Mouse (Mus musculus): ENCODE results near the gene Fam171a1. TPM values are rescaled to one million over a fixed set of nuclear protein-coding genes. Genes with fewer than 3 reads are reported as not detected.
"Not testable (repeated sequence)": the region's sequence is repeated elsewhere in the genome, so short reads cannot be mapped to it uniquely, and the experiment has no call there.

Gene Fam171a1
- polyA plus RNA-seq, 1 experiment from 2014 or later: 41.9 TPM

- not testable (repeated sequence) for ATAC-seq (ENCODE audit: insufficient number of reproducible peaks, insufficient read depth, low FRiP score, low TSS enrichment); H3K4me3 ChIP-seq
- WGBS: 96% methylated on average over 3 of the region's 3 CpGs
These were observed 103.6 kb downstream of the Fam171a1 start for GRCm38 (mm10) chr2:3217577-3217976.

GRCm38 (mm10) chr2:3218225-3218624 is 104.2 kb downstream of the Fam171a1 start:
- H3K36me3 ChIP-seq: 0 out of 2 replicates have a peak, but pooled peaks cover 5% of the 10 kb centered on the region
- no peak for ATAC-seq (ENCODE audit: insufficient number of reproducible peaks, insufficient read depth, low FRiP score, low TSS enrichment)
- H3K9ac ChIP-seq: no peak overlapping the region
- WGBS: 84% methylated on average over 6 of the region's 6 CpGs
- H3K27me3 ChIP-seq: no peaks in the 10 kb centered on the region
- no peak overlapping the region for H3K27ac ChIP-seq
- 0 out of 2 replicates have a peak, but pooled peaks cover 2% of the 10 kb centered on the region for H3K4me1 ChIP-seq
- H3K4me2 ChIP-seq (replicated peaks): no peak overlapping the region
- no peak overlapping the region for H3K4me3 ChIP-seq
- H3K9me3 ChIP-seq: no peaks in the 10 kb centered on the region

More at GRCm38 (mm10) chr2:3217577-3217976, 103.6 kb downstream of the Fam171a1 start:
- H3K27ac ChIP-seq; H3K36me3 ChIP-seq; H3K4me2 ChIP-seq (replicated peaks); H3K9me3 ChIP-seq; H3K9ac ChIP-seq; H3K27me3 ChIP-seq; H3K4me1 ChIP-seq: not testable (repeated sequence)

GRCm38 (mm10) chr2:3228475-3228874 is 114.5 kb downstream of the Fam171a1 start:
- Histone ChIP-seq H3K27me3 (no peaks in the 10 kb centered on the region), H3K4me1 (no peaks in the 10 kb centered on the region), H3K36me3 (peaks cover 28% of the 10 kb centered on the region), H3K27ac (no peak overlapping the region), H3K9ac (no peak overlapping the region), H3K4me3 (no peak overlapping the region), H3K9me3 (no peaks in the 10 kb centered on the region), H3K4me2 (replicated peaks) (no peak overlapping the region)
- no peak for ATAC-seq (ENCODE audit: insufficient number of reproducible peaks, insufficient read depth, low FRiP score, low TSS enrichment)
- WGBS: 68% methylated on average over 4 of the region's 4 CpGs

- H3K4me3 ChIP-seq: no peak overlapping the region
- H3K4me1 ChIP-seq: no peaks in the 10 kb centered on the region
- H3K4me2 ChIP-seq (replicated peaks): no peak overlapping the region
- H3K9me3 ChIP-seq: no peaks in the 10 kb centered on the region
- WGBS: 15% methylated on average over 2 of the region's 2 CpGs
- no peaks in the 10 kb centered on the region for H3K27me3 ChIP-seq
- ATAC-seq (ENCODE audit: insufficient number of reproducible peaks, insufficient read depth, low FRiP score, low TSS enrichment): no peak
- H3K27ac ChIP-seq: no peak overlapping the region
- peaks cover 25% of the 10 kb centered on the region for H3K36me3 ChIP-seq
- no peak overlapping the region for H3K9ac ChIP-seq
These were observed 115.0 kb downstream of the Fam171a1 start for GRCm38 (mm10) chr2:3229060-3229459.

- ATAC-seq (ENCODE audit: insufficient number of reproducible peaks, insufficient read depth, low FRiP score, low TSS enrichment): no peak
- whole genome bisulfite sequencing: 62% methylated on average over 5 of the region's 5 CpGs
- H3K9me3 ChIP-seq: no peaks in the 10 kb centered on the region
- H3K4me2 ChIP-seq (replicated peaks): no peak overlapping the region
- H3K27ac ChIP-seq: no peak overlapping the region
- no peaks in the 10 kb centered on the region for H3K36me3 ChIP-seq
- H3K4me3 ChIP-seq: no peak overlapping the region
- H3K27me3 ChIP-seq: no peaks in the 10 kb centered on the region
- H3K9ac ChIP-seq: no peak overlapping the region
- no peaks in the 10 kb centered on the region for H3K4me1 ChIP-seq
These were observed 125.2 kb downstream of the Fam171a1 start for GRCm38 (mm10) chr2:3239255-3239654.

- 52% methylated on average over 3 of the region's 3 CpGs for WGBS
- no peak for ATAC-seq (ENCODE audit: insufficient number of reproducible peaks, insufficient read depth, low FRiP score, low TSS enrichment)
These were observed 130.2 kb downstream of the Fam171a1 start for GRCm38 (mm10) chr2:3244251-3244650.

GRCm38 (mm10) chr2:3251309-3251708 is 137.3 kb downstream of the Fam171a1 start:
- H3K4me3 ChIP-seq: no peak overlapping the region
- H3K4me2 ChIP-seq (replicated peaks): no peak overlapping the region
- ATAC-seq (ENCODE audit: insufficient number of reproducible peaks, insufficient read depth, low FRiP score, low TSS enrichment): no peak
- H3K9ac ChIP-seq: no peak overlapping the region
- WGBS: 77% methylated on average over 2 of the region's 2 CpGs
- no peaks in the 10 kb centered on the region for H3K4me1 ChIP-seq
- no peaks in the 10 kb centered on the region for H3K27me3 ChIP-seq
- no peaks in the 10 kb centered on the region for H3K36me3 ChIP-seq
- no peak overlapping the region for H3K27ac ChIP-seq
- H3K9me3 ChIP-seq: no peaks in the 10 kb centered on the region

More at GRCm38 (mm10) chr2:3244251-3244650, 130.2 kb downstream of the Fam171a1 start:
- no peaks in the 10 kb centered on the region for H3K36me3 ChIP-seq
- H3K4me2 ChIP-seq (replicated peaks): no peak overlapping the region
- H3K4me1 ChIP-seq: no peaks in the 10 kb centered on the region
- H3K9me3 ChIP-seq: no peaks in the 10 kb centered on the region
- H3K27me3 ChIP-seq: no peaks in the 10 kb centered on the region
- H3K27ac ChIP-seq: no peak overlapping the region
- no peak overlapping the region for H3K4me3 ChIP-seq
- no peak overlapping the region for H3K9ac ChIP-seq

- Histone ChIP-seq H3K4me1 (no peaks in the 10 kb centered on the region), H3K4me2 (replicated peaks) (no peak overlapping the region), H3K27me3 (no peaks in the 10 kb centered on the region), H3K36me3 (no peaks in the 10 kb centered on the region), H3K9ac (no peak overlapping the region), H3K9me3 (no peaks in the 10 kb centered on the region), H3K4me3 (no peak overlapping the region), H3K27ac (no peak overlapping the region)
- ATAC-seq (ENCODE audit: insufficient number of reproducible peaks, insufficient read depth, low FRiP score, low TSS enrichment): no peak
- 85% methylated on average over 3 of the region's 3 CpGs for WGBS
These were observed 152.4 kb downstream of the Fam171a1 start for GRCm38 (mm10) chr2:3266466-3266865.

GRCm38 (mm10) chr2:3267879-3268278 is 153.9 kb downstream of the Fam171a1 start:
- Histone ChIP-seq H3K36me3 (no peaks in the 10 kb centered on the region), H3K9ac (no peak overlapping the region), H3K27me3 (no peaks in the 10 kb centered on the region), H3K4me2 (replicated peaks) (no peak overlapping the region), H3K9me3 (no peaks in the 10 kb centered on the region), H3K27ac (no peak overlapping the region), H3K4me1 (no peaks in the 10 kb centered on the region), H3K4me3 (no peak overlapping the region)
- ATAC-seq (ENCODE audit: insufficient number of reproducible peaks, insufficient read depth, low FRiP score, low TSS enrichment): no peak
- WGBS: 36% methylated on average over 3 of the region's 3 CpGs

GRCm38 (mm10) chr2:3273349-3273748 is 159.3 kb downstream of the Fam171a1 start:
- Histone ChIP-seq H3K9ac (no peak overlapping the region), H3K27ac (no peak overlapping the region), H3K9me3 (no peaks in the 10 kb centered on the region), H3K36me3 (no peaks in the 10 kb centered on the region), H3K4me2 (replicated peaks) (no peak overlapping the region), H3K27me3 (no peaks in the 10 kb centered on the region), H3K4me3 (no peak overlapping the region), H3K4me1 (no peaks in the 10 kb centered on the region)
- no peak for ATAC-seq (ENCODE audit: insufficient number of reproducible peaks, insufficient read depth, low FRiP score, low TSS enrichment)
- 87% methylated on average over 2 of the region's 2 CpGs for WGBS

- H3K9me3 ChIP-seq: no peaks in the 10 kb centered on the region
- H3K27ac ChIP-seq: no peak overlapping the region
- H3K4me1 ChIP-seq: no peaks in the 10 kb centered on the region
- 60% methylated on average over 2 of the region's 2 CpGs for WGBS
- ATAC-seq (ENCODE audit: insufficient number of reproducible peaks, insufficient read depth, low FRiP score, low TSS enrichment): no peak
- no peak overlapping the region for H3K4me3 ChIP-seq
- H3K9ac ChIP-seq: no peak overlapping the region
- no peaks in the 10 kb centered on the region for H3K27me3 ChIP-seq
- H3K36me3 ChIP-seq: no peaks in the 10 kb centered on the region
- no peak overlapping the region for H3K4me2 ChIP-seq (replicated peaks)
These were observed 162.1 kb downstream of the Fam171a1 start for GRCm38 (mm10) chr2:3276106-3276505.
